Comparison of ENCODE assay signal across 21 mouse cellular contexts in genomic region chr7:30294296-30294695, GRCm38 (mm10). TPM values are rescaled to one million over a fixed set of nuclear protein-coding genes. Genes with fewer than 3 reads are reported as not detected.
DNase-seq lines count a peak whose midpoint lies in the region; ATAC-seq and TF ChIP-seq lines count a peak whose summit lies in the region.
"Had no signal": no experiment of that assay in that cellular context is flagged by ENCODE, and none has a peak within 500 bp of the region (broad histone marks: within the 10 kb centered on the region; RNA-seq: fewer than 3 reads in every experiment).

No protein-coding gene starts in this region.

- DNase-seq in cerebellum, adult 18-20 months: peak; percentile 43 to 57
- DNase-seq in layer of hippocampus, adult 2 months (ENCODE audit: low spot score in 2 of 2): no peak
- DNase-seq in layer of hippocampus, postnatal 14 days (ENCODE audit: low spot score in 2 of 2): no peak
- DNase-seq in urinary bladder, postnatal 36 days (ENCODE audit: low spot score in 2 of 2): no peak
- DNase-seq in thymus, postnatal 0 days (ENCODE audit: low spot score): no peak
- DNase-seq: adrenal gland, adult 8-10 months; heart, postnatal 10 days; kidney, adult 18-20 months; kidney, postnatal 14 days; layer of hippocampus, adult 9-11 months; liver; liver, postnatal 0 days; thymus, postnatal 4 days had no signal

- peak overlapping the region; percentile 75 for H3K27ac ChIP-seq in layer of hippocampus, adult 2 months
- peak overlapping the region; percentile 86 for H3K27ac ChIP-seq in brown adipose tissue, adult 24 weeks (replicated peaks; ENCODE audit: low read depth, low read length)
- no peak overlapping the region for H3K27ac ChIP-seq in midbrain, embryonic 13.5 days
- H3K27ac ChIP-seq: heart, embryonic 10.5 days; stomach, postnatal 0 days had no signal

- peaks cover 59% of the 10 kb centered on the region for H3K36me3 ChIP-seq in midbrain, embryonic 13.5 days

- peak; percentile 17 for TF ChIP-seq CTCF in layer of hippocampus, adult 2 months (conservative IDR thresholded peaks at IDR 0.05)

- no peak for ATAC-seq in cerebellum, adult (ENCODE audit: insufficient number of reproducible peaks, low FRiP score, low TSS enrichment)
- ATAC-seq in midbrain, embryonic 13.5 days: no peak
- ATAC-seq: liver, postnatal 0 days had no signal

- H3K9me3 ChIP-seq in midbrain, embryonic 13.5 days: no peaks in the 10 kb centered on the region
- H3K9me3 ChIP-seq: heart, embryonic 10.5 days had no signal

- no peaks in the 10 kb centered on the region for H3K27me3 ChIP-seq in midbrain, embryonic 13.5 days

- peak overlapping the region; percentile 27 for H3K4me3 ChIP-seq in layer of hippocampus, adult 2 months
- H3K4me3 ChIP-seq in brown adipose tissue, adult 24 weeks (ENCODE audit: insufficient read depth, low read depth, low read length): no peak overlapping the region
- no peak overlapping the region for H3K4me3 ChIP-seq in midbrain, embryonic 13.5 days (replicated peaks)
- H3K4me3 ChIP-seq: erythroblast, embryonic 14.5 days had no signal

- H3K4me2 ChIP-seq in midbrain, embryonic 13.5 days (replicated peaks): peak overlapping the region; percentile 19; the same call in 1 of the 2 replicates

- WGBS in midbrain, embryonic 13.5 days: 86% methylated on average over 5 of the region's 5 CpGs

- peaks cover 9% of the 10 kb centered on the region for H3K4me1 ChIP-seq in brown adipose tissue, adult 24 weeks (ENCODE audit: control insufficient read depth, insufficient read depth, insufficient read length, low read length)
- peaks cover 47% of the 10 kb centered on the region for H3K4me1 ChIP-seq in midbrain, embryonic 13.5 days (replicated peaks)

- H3K9ac ChIP-seq in midbrain, embryonic 13.5 days (replicated peaks): peak overlapping the region; percentile 32; the same call in 1 of the 2 replicates
- H3K9ac ChIP-seq: liver, postnatal 0 days had no signal

RNA-seq across cellular contexts. Expression of gene Clip3, which starts 2.8 kb away (rescaled TPM):
- total RNA-seq in layer of hippocampus, adult 2 months (2021): 100 to 1,000 TPM; 453 to 474 TPM
- total RNA-seq in layer of hippocampus, postnatal 14 days (2021): 100 to 1,000 TPM; 501 to 515 TPM
- 4.5 and 7.3 TPM in 2 replicates for polyA plus RNA-seq in brown adipose tissue, adult 24 weeks (2012; ENCODE audit: insufficient read depth, insufficient read length, missing spikeins)
- polyA plus RNA-seq in midbrain, embryonic 13.5 days (2015; fragmentation: Nextera tagmentation; extraction: Ambion mirVana): 92.0 and 99.2 TPM in 2 replicates
- 1.2 and 1.9 TPM in 2 replicates for polyA plus RNA-seq in thymus, postnatal 0 days (2015; fragmentation: Nextera tagmentation; extraction: Ambion mirVana)
- total RNA-seq: CH12.LX; megakaryocyte-erythroid progenitor cell, adult 5-6 weeks had no signal
- polyA plus RNA-seq: erythroblast, embryonic 14.5 days had no signal

RNA-seq across cellular contexts. Expression of gene Wdr62, which starts 14.1 kb away (rescaled TPM):
- 1 to 10 TPM in 1 of 2 experiments, under 1 TPM in 1; 1.00 to 1.4 TPM for total RNA-seq in layer of hippocampus, adult 2 months (2021)
- total RNA-seq in layer of hippocampus, postnatal 14 days (2021): 1 to 10 TPM; 2.7 to 3.0 TPM
- 3.2 and 4.6 TPM in 2 replicates for polyA plus RNA-seq in brown adipose tissue, adult 24 weeks (2012; ENCODE audit: insufficient read depth, insufficient read length, missing spikeins)
- 5.9 and 6.4 TPM in 2 replicates for polyA plus RNA-seq in midbrain, embryonic 13.5 days (2015; fragmentation: Nextera tagmentation; extraction: Ambion mirVana)
- polyA plus RNA-seq in thymus, postnatal 0 days (2015; fragmentation: Nextera tagmentation; extraction: Ambion mirVana): 6.4 and 7.8 TPM in 2 replicates

RNA-seq across cellular contexts. Expression of gene Alkbh6, which starts 14.2 kb away (rescaled TPM):
- 10 to 100 TPM; 50.8 to 51.8 TPM for total RNA-seq in layer of hippocampus, adult 2 months (2021)
- total RNA-seq in layer of hippocampus, postnatal 14 days (2021): 10 to 100 TPM; 41.6 to 45.9 TPM
- polyA plus RNA-seq in brown adipose tissue, adult 24 weeks (2012; ENCODE audit: insufficient read depth, insufficient read length, missing spikeins): 34.7 and 38.6 TPM in 2 replicates
- 128 and 132 TPM in 2 replicates for polyA plus RNA-seq in midbrain, embryonic 13.5 days (2015; fragmentation: Nextera tagmentation; extraction: Ambion mirVana)
- polyA plus RNA-seq in thymus, postnatal 0 days (2015; fragmentation: Nextera tagmentation; extraction: Ambion mirVana): 71.3 and 71.8 TPM in 2 replicates

RNA-seq across cellular contexts. Expression of gene Thap8, which starts 14.4 kb away (rescaled TPM):
- under 1 TPM; 0.44 to 0.56 TPM for total RNA-seq in layer of hippocampus, adult 2 months (2021)
- under 1 TPM; 0.35 to 0.67 TPM for total RNA-seq in layer of hippocampus, postnatal 14 days (2021)
- 0.83 TPM in 1 of 2 replicates, not detected in the other for polyA plus RNA-seq in brown adipose tissue, adult 24 weeks (2012; ENCODE audit: insufficient read depth, insufficient read length, missing spikeins)
- 0.68 and 0.79 TPM in 2 replicates for polyA plus RNA-seq in midbrain, embryonic 13.5 days (2015; fragmentation: Nextera tagmentation; extraction: Ambion mirVana)
- 0.19 and 0.23 TPM in 2 replicates for polyA plus RNA-seq in thymus, postnatal 0 days (2015; fragmentation: Nextera tagmentation; extraction: Ambion mirVana)
- polyA plus RNA-seq: erythroblast, embryonic 14.5 days had no signal

RNA-seq across cellular contexts. Expression of gene Syne4, which starts 20.3 kb away (rescaled TPM):
- 10 to 100 TPM in 1 of 2 experiments, 1 to 10 TPM in 1; 9.4 to 14.2 TPM for total RNA-seq in layer of hippocampus, adult 2 months (2021)
- 1 to 10 TPM; 4.2 to 5.8 TPM for total RNA-seq in layer of hippocampus, postnatal 14 days (2021)
- polyA plus RNA-seq in brown adipose tissue, adult 24 weeks (2012; ENCODE audit: insufficient read depth, insufficient read length, missing spikeins): not detected in 2 replicates
- 10.8 and 11.7 TPM in 2 replicates for polyA plus RNA-seq in midbrain, embryonic 13.5 days (2015; fragmentation: Nextera tagmentation; extraction: Ambion mirVana)
- polyA plus RNA-seq in thymus, postnatal 0 days (2015; fragmentation: Nextera tagmentation; extraction: Ambion mirVana): 7.6 and 9.5 TPM in 2 replicates
- total RNA-seq: megakaryocyte-erythroid progenitor cell, adult 5-6 weeks had no signal

Comparison
In these comparisons a context has a peak if more than half of its experiments do, and no peak if none do; other contexts are left out.
1. DNase-seq: peak in cerebellum, adult 18-20 months (2 of 2); none in layer of hippocampus, adult 2 months (0 of 2), layer of hippocampus, postnatal 14 days (0 of 2), urinary bladder, postnatal 36 days (0 of 2) and thymus, postnatal 0 days (single experiment).
2. RNA of gene Clip3, which starts 2.8 kb away (polyA plus RNA-seq): 92.0 to 99.2 TPM in midbrain, embryonic 13.5 days; 4.5 to 7.3 TPM in brown adipose tissue, adult 24 weeks and 1.2 to 1.9 TPM in thymus, postnatal 0 days; every median in the first group is over 10 times any median in the second.